Mouse (Mus musculus) thymus, postnatal 36 days (tissue): ENCODE results near the gene Cd160.

Experiments
- DNase-seq, 2 experiments: peaks; one replicate each; pipeline ENCODE4 v3.0.0; 2022; ENCODE audit warnings: mixed read lengths in 2 of 2

The Cd160 gene

DNA sequence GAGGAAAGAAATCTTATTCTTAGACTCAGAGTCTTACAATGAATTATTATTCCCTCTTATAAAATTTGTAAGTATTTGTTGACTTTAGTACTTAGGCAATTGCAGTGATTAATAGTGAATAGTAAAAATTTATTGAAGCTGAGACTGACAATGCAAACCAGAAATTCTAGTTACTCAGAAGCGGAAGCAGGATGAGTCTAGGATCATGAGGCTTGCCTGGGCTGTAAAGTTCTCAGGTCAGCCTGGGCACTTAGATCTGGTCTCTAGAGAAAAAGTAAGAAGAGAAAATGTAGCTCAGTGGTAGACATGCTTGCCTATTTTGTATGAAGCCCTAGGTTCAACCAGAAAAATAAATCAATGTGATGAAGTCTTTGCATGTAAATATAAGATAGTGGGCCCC, 73.2 kb downstream of the Cd160 start:
- no peak for DNase-seq
